Mouse (Mus musculus): ENCODE data around the gene Gmip.

GRCm38 (mm10) chr8:69772106-69772505, 36.4 kb upstream of the Gmip start:
- no peak for TF ChIP-seq EP300 (IDR thresholded peaks at IDR 0.05; ENCODE audit: low read depth)
- TF ChIP-seq CTCF (IDR thresholded peaks at IDR 0.05; ENCODE audit: low read depth): no peak

Data from heart, postnatal 0 days (tissue).